Mouse (Mus musculus) heart, embryonic 13.5 days (tissue): Measurements from ENCODE around the gene En2. TPM values are rescaled to one million over a fixed set of nuclear protein-coding genes. Genes with fewer than 3 reads are reported as not detected.

Experiments
- ATAC-seq: fragments of 200-750 bp; cut with Nextera tagmentation; 2 replicates; pipeline ENCODE4 v1.8.0; 2017; ENCODE audit warnings: moderate TSS enrichment; ENCODE audit not compliant: insufficient number of reproducible peaks, low FRiP score, low TSS enrichment; ENCODE audit errors: extremely low read depth
- H3K27ac ChIP-seq: fragments of 300-500 bp; sonication (generic); replicated peaks from 2 replicates; pipeline ENCODE4 v1.5.1; 2015; ENCODE audit warnings: moderate library complexity, mild to moderate bottlenecking, inconsistent platforms
- H3K27me3 ChIP-seq: fragments of 300-500 bp; sonication (generic); replicated peaks from 2 replicates; pipeline ENCODE4 v1.6.1; 2015; ENCODE audit warnings: mild to moderate bottlenecking, inconsistent platforms
- H3K36me3 ChIP-seq: fragments of 300-500 bp; sonication (generic); 2 replicates; pipeline ENCODE4 v1.6.1; 2015; ENCODE audit warnings: mild to moderate bottlenecking, inconsistent platforms
- H3K4me1 ChIP-seq: fragments of 300-500 bp; sonication (generic); 2 replicates; pipeline ENCODE4 v1.6.1; 2015; ENCODE audit warnings: inconsistent platforms
- H3K4me2 ChIP-seq: fragments of 300-500 bp; sonication (generic); 2 replicates; pipeline ENCODE4 v1.6.1; 2015; ENCODE audit warnings: inconsistent platforms, mild to moderate bottlenecking, moderate library complexity
- H3K4me3 ChIP-seq: fragments of 300-500 bp; sonication (generic); 2 replicates; pipeline ENCODE4 v1.5.1; 2015; ENCODE audit warnings: moderate library complexity, mild to moderate bottlenecking, inconsistent platforms
- H3K9ac ChIP-seq: fragments of 300-500 bp; sonication (generic); 2 replicates; pipeline ENCODE4 v1.6.1; 2015; ENCODE audit warnings: inconsistent platforms, mild to moderate bottlenecking, moderate library complexity
- H3K9me3 ChIP-seq: fragments of 300-500 bp; sonication (generic); 2 replicates; pipeline ENCODE4 v1.6.1; 2016; ENCODE audit warnings: inconsistent platforms
- WGBS: fragments of 180-500 bp; shearing (Covaris S2); methylation state at CpG from one replicate; pipeline ENCODE4 v1.1.7; 2015; ENCODE audit warnings: mixed read lengths; 5-methylcytosine and 5-hydroxymethylcytosine counted together
- polyA plus RNA-seq: library from polyadenylated mRNA; unstranded; fragments of >200 nt; fragmentation: Nextera tagmentation; extraction: Ambion mirVana; gene quantifications from 2 replicates; pipeline ENCODE4 v1.2.1, GENCODE M21; 2015

En2 gene
- polyA plus RNA-seq, 1 experiment from 2014 or later: not detected

DNA sequence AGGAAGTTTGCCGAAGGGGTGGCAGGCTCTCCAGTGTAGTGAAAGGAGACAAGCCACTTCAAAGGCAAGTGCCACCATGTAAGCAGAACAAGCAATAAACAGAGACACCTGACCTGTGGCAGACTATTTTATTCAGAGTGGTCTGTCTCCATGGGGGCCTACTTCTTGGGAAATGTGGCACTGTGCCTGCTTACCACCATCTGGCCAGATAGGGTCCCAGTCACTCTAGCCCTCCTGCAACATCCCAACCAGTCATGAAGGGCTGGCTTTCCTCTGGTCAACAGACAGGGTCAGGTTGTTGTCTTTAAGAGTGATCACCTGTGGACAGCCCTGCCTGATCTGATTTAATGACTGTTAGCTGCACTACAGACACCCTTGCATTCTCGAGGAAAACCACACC is 30.0 kb downstream of the En2 start:
- Histone ChIP-seq H3K36me3 (no peaks in the 10 kb centered on the region), H3K9me3 (no peaks in the 10 kb centered on the region), H3K9ac (no peak overlapping the region), H3K27me3 (peaks cover 92% of the 10 kb centered on the region), H3K4me1 (no peaks in the 10 kb centered on the region), H3K27ac (no peak overlapping the region), H3K4me2 (no peak overlapping the region), H3K4me3 (no peak overlapping the region)
- 49% methylated on average over 2 of the region's 2 CpGs for WGBS
- no peak for ATAC-seq

DNA sequence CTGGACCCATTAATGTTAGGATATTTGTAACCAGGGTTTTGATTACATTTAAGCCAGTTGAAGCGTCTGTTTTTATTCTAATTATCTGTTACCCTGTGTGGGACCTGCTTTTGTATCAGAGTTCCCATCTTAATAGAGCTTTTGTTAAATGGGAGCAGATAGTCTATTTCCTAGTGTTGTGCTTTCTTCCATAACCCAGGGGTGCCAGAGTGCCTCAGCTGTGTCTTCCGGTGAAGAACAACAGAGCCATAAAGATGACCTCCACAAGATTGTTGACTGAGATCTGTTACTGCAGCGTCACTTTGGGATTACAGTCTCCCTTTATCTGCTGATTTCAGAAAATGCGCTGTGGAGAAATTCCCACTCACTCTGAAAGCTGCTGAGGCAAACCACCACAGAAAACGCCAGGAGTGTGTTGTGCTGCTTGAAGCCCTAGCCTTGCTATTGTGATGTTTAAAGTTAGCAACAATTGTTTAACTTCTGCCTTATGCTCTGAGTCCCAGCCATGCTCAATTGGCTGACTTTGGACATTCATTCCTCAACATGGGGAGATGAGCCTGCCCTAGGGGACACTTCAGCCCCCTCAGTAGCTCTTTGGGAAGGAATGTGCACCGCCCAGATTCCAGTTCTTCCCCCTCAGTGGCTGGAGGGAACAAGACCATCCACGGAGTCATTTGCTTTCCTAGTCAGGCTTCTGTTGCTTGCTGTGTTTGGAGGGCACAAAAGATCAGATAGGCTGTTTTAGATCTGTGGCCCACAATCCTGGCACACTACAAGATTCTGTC is 33.8 kb downstream of the En2 start:
- no peak overlapping the region for H3K4me3 ChIP-seq
- ATAC-seq: no peak
- peaks cover 93% of the 10 kb centered on the region for H3K27me3 ChIP-seq
- no peaks in the 10 kb centered on the region for H3K9me3 ChIP-seq
- H3K4me1 ChIP-seq: no peaks in the 10 kb centered on the region
- H3K4me2 ChIP-seq: no peak overlapping the region
- H3K9ac ChIP-seq: no peak overlapping the region
- 43% methylated on average over 7 of the region's 7 CpGs for whole genome bisulfite sequencing
- H3K27ac ChIP-seq: no peak overlapping the region
- no peaks in the 10 kb centered on the region for H3K36me3 ChIP-seq

DNA sequence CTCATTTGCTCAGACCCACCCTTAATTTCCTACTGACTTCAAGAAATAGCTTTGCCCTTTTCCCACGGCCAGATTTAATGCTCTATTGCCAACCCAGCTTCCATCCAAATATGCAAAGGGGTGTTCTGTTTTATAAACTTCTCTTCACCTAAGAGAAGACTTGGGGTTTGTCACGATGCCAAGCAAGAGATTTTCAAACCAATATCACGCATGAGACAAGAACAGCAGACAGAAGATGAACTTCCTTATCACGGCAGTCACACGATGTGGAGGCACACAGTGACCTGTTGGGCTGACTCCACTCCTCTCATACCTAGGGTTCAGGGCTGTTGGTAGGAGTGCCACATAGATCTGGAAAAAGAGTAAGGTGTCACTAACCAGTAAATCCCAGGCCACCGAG is 37.6 kb downstream of the En2 start:
- no peak for ATAC-seq
- H3K4me1 ChIP-seq: no peaks in the 10 kb centered on the region; the same call in 1 of the 2 replicates
- H3K27me3 ChIP-seq: peaks cover 93% of the 10 kb centered on the region
- no peak overlapping the region for H3K27ac ChIP-seq
- no peak overlapping the region for H3K4me2 ChIP-seq
- no peaks in the 10 kb centered on the region for H3K36me3 ChIP-seq
- no peak overlapping the region for H3K4me3 ChIP-seq
- H3K9ac ChIP-seq: no peak overlapping the region
- WGBS: 56% methylated on average over 6 of the region's 6 CpGs
- no peaks in the 10 kb centered on the region for H3K9me3 ChIP-seq

DNA sequence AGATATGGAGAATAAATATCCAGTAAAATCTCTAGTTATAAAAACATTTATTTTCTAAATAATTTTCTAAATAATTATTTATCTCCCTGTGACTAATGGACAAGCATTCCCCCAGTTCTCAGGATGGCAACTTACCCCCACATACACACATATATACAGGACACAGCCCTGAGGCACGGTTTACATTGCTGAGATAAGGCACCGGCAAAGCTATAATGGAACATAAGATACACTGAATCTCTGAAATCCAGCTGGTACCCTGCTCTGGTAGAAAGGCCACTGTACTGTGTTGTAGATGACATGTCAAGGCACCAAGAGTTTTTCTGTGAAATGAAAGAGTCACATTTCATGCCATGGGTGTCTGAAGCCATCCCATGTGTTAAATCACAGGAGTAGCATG is 39.2 kb downstream of the En2 start:
- H3K4me3 ChIP-seq: no peak overlapping the region
- H3K36me3 ChIP-seq: no peaks in the 10 kb centered on the region
- H3K27me3 ChIP-seq: peaks cover 93% of the 10 kb centered on the region
- no peak for ATAC-seq
- no peak overlapping the region for H3K4me2 ChIP-seq
- WGBS: 45% methylated on average over 2 of the region's 2 CpGs
- H3K27ac ChIP-seq: no peak overlapping the region
- H3K4me1 ChIP-seq: peaks cover 3% of the 10 kb centered on the region; the same call in 1 of the 2 replicates
- H3K9ac ChIP-seq: no peak overlapping the region
- H3K9me3 ChIP-seq: no peaks in the 10 kb centered on the region

DNA sequence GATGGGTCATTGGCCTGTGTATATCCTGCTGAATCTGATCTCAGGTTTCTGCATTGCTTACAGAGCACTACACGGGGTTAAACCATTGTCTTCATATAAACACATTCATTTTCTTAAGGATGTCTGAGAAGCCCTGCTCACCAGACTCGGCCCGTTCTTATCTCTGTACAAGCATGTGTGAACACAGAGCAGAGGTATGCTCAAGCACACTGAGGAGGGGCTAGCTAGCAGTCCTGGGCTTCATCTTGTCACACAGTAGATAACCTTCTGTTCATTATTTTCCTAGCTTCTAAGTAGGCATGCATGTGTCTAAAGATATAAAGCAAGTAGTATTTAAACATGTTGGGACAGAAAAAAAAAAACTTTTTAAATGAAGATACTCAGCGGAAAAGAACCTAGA is 41.0 kb downstream of the En2 start:
- no peaks in the 10 kb centered on the region for H3K36me3 ChIP-seq
- H3K9ac ChIP-seq: no peak overlapping the region
- 23% methylated on average over 4 of the region's 4 CpGs for WGBS
- ATAC-seq: no peak
- peaks cover 98% of the 10 kb centered on the region for H3K27me3 ChIP-seq
- no peaks in the 10 kb centered on the region for H3K9me3 ChIP-seq
- peaks cover 11% of the 10 kb centered on the region for H3K4me1 ChIP-seq
- no peak overlapping the region for H3K4me2 ChIP-seq
- H3K27ac ChIP-seq: no peak overlapping the region
- no peak overlapping the region for H3K4me3 ChIP-seq

DNA sequence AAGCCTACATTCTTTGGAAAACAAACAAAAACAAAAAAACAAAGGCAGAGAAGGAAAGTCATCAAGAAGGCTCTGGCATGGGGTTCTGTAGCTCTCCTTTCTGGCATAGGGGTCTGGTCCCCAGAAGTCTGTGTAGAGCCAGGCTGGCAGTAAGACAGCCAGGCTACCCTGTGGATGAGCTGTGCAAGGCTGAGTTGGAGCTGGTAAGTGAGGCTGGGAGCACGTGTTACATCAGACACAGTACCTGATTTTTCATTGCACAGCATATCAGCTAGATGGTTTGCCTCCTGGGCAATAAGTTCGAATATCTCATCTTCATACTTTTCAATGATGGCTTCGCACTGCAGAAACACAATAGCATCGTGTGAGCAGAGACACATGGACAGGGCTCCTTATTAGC is 41.5 kb downstream of the En2 start:
- 61% methylated on average over 4 of the region's 4 CpGs for WGBS

DNA sequence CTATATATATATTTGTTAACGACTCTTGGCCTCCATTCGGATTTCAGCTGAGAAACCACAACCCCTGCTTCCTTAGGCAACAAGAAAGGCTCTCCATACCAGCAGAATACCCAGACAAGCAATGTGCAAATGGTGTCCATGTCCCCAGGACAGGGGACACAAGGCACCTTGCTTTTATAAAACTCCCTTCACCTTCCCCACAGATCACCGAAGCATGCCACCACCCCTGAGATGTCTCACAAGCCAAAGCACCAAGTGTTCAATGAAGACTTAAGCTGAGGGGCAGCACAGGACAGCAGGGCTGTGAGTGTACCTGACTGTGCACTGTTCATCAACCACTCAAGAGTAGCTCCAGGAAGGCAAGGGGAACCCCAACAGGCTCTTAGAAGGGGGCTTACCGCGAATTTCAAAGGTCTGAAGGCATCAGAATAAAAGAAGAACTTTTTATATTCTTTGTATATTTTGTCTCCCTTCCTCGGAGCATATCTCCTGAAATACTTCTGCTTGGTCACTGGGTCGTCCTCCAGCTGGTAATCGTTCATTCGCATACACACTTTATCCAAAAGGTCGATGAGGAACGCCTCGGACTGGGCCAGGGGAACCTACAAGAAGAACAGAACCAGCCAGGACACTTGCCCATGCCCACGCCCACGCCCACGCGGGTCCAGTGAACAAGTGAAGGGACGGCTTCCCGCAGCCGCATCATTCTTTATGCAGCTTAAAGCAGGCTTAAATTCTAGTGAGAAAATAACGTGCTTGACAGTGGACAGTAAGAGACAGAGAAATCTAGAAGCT is 43.4 kb downstream of the En2 start:
- Histone ChIP-seq H3K4me2 (peak overlapping the region; percentile 67; the same call in 1 of the 2 replicates), H3K9me3 (no peaks in the 10 kb centered on the region), H3K36me3 (no peaks in the 10 kb centered on the region), H3K4me1 (peaks cover 11% of the 10 kb centered on the region), H3K27me3 (peaks cover 98% of the 10 kb centered on the region), H3K9ac (no peak overlapping the region), H3K27ac (no peak overlapping the region), H3K4me3 (no peak overlapping the region)
- ATAC-seq: no peak
- 16% methylated on average over 20 of the region's 20 CpGs for WGBS

More for the DNA sequence above, 41.5 kb downstream of the En2 start:
- no peak for ATAC-seq
- Histone ChIP-seq H3K9me3 (no peaks in the 10 kb centered on the region), H3K4me3 (no peak overlapping the region), H3K4me2 (no peak overlapping the region), H3K36me3 (no peaks in the 10 kb centered on the region), H3K9ac (no peak overlapping the region), H3K27me3 (peaks cover 98% of the 10 kb centered on the region), H3K27ac (no peak overlapping the region), H3K4me1 (peaks cover 11% of the 10 kb centered on the region)

DNA sequence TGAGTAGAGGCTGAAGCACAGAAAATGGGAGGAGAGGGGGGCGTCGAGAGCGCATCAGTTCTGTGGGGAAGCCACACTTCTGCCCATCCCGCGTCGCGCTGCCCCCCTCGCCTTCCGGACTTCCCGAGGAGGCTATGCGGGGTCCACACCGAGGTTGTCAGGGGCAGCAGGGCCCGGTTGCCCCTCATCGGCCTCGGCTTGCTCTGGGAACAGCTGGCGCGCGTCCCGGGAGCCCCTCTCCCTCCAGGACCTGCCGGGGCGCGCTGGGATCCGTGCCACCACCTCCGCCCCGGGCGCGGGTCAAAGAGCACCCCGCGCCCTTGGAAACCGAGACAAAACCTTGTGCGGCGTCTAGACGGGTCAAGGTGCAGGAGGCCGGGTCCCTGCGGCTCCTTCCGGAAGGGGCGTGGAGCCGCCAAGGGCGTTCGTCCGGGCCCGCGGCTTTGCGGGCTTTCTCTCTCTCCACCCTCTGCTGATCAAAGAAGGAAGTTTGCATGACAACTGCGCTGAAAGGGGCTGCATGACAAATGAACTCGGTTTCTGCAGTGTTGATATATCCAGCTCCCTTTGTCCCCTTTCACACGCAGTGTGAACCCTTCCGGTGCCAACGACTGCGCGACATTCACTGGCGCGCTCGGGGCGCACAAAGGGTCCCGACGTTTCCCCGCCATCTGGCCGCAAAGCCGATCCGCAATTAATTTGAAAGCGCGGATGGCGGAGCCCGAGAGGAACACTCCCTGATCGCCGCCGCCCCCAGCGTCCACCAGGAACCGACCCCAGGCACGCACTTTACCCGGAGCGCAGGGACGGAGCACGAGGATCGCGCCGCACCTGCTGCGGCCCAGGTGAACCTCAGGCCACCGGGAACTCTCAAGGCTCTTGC is 44.3 kb downstream of the En2 start:
- H3K27ac ChIP-seq: no peak overlapping the region
- ATAC-seq: no peak
- H3K4me1 ChIP-seq: peaks cover 11% of the 10 kb centered on the region
- H3K9ac ChIP-seq: no peak overlapping the region
- peak overlapping the region; percentile 67 for H3K4me2 ChIP-seq
- no peaks in the 10 kb centered on the region for H3K36me3 ChIP-seq
- WGBS: under 1% methylated on average over 80 of the region's 80 CpGs
- peak overlapping the region; percentile 46 for H3K4me3 ChIP-seq
- peaks cover 98% of the 10 kb centered on the region for H3K27me3 ChIP-seq
- no peaks in the 10 kb centered on the region for H3K9me3 ChIP-seq

DNA sequence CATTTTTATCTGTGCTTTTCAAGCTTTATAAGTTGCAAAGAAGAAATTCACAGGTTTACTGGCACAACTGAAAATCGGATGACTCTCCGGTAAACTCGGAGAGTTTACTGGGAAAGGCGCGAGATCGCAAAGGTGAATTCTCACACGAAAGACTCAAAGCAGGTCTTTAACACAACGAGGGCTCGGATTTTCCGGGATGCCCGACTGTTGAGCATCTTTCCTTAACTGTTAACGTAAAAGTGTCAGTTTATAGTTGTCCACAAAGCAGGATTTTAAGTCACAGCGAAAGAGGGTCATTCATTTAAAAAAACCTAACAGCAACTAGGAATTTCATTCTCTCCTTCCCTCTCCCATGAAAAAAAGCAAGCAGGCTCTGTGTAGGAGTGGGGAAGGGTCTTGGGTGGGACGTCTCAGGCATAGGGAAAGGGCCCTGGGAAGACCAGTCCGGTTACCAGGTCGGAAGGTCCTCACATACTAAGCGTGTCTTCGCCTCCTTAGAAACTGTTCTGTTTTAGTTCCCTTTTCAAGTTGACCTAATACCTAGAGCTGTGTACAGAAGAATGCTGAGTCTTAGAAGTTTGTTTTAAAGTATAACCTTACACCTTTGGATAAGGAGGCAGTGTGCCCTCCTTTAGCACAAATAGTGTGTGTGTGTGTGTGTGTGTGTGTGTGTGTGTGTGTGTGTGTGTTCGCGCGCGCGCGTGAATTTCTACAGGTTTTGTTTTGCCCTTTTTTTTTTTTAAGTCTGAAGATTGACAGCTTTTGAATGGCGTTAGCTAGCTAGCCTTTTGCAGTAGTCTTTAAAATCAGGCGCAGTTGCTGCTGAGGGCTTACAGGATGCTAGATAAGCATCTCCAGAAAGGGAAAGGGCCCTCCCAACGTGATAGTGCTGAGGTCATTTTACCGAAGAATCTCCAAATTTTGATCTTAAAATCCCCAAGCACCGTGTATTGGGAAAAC is 45.4 kb downstream of the En2 start:
- ATAC-seq: no peak
- Histone ChIP-seq H3K4me1 (peaks cover 11% of the 10 kb centered on the region), H3K4me2 (no peak overlapping the region), H3K4me3 (0 out of 2 replicates have a peak overlapping the region, but pooled peaks have one; percentile 46), H3K27ac (no peak overlapping the region), H3K9me3 (no peaks in the 10 kb centered on the region), H3K9ac (no peak overlapping the region), H3K36me3 (no peaks in the 10 kb centered on the region), H3K27me3 (peaks cover 96% of the 10 kb centered on the region)
- 3% methylated on average over 29 of the region's 29 CpGs for WGBS

DNA sequence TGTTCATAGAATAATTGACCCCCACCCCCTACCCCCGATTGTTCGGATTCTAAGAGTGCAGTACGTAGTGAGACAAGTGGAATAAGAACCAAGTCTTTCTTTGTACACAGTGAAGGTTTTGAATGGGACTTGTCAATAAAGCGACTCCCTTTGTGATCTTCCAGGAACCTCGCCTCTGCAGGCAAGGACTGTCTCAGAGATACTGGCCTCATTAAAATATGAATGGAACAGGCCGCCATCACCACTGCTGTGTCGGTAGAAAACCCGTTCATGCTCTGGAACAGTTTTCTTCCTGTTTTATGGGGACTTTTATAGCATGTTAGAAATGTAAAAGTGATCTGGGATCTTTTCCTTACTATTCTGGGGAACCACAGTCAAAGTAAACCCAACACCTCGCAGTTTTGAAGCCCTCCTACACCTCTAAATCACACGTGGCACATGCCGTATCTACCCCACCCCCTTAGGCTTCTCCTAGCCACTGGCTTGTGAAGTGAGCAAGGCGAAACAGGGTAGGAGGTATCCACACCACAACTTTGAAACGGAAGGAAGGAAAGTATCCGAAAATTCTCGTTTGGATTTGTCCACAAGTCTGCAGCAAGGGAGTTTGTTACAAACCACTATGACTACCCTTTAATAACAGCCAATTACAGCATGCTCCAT is 46.3 kb downstream of the En2 start:
- WGBS: 5% methylated on average over 15 of the region's 15 CpGs
- Histone ChIP-seq H3K9me3 (no peaks in the 10 kb centered on the region), H3K27ac (no peak overlapping the region), H3K4me3 (no peak overlapping the region), H3K9ac (no peak overlapping the region), H3K36me3 (no peaks in the 10 kb centered on the region), H3K4me1 (peaks cover 11% of the 10 kb centered on the region), H3K4me2 (no peak overlapping the region), H3K27me3 (peaks cover 96% of the 10 kb centered on the region)
- no peak for ATAC-seq
